Comparison of ENCODE assay signal across 9 mouse cellular contexts in genomic region chr17:24000404-24000803, GRCm38 (mm10). TPM values are rescaled to one million over a fixed set of nuclear protein-coding genes. Genes with fewer than 3 reads are reported as not detected.
A peak's percentile ranks its signal among the peaks of the same experiment; 100 is the strongest.
DNase-seq lines count a peak whose midpoint lies in the region; ATAC-seq lines count a peak whose summit lies in the region.
"Had no signal": no experiment of that assay in that cellular context is flagged by ENCODE, and none has a peak within 500 bp of the region (broad histone marks: within the 10 kb centered on the region; RNA-seq: fewer than 3 reads in every experiment).

No protein-coding gene starts in this region.

- H3K27me3 ChIP-seq in intestine, embryonic 15.5 days (replicated peaks) = no peaks in the 10 kb centered on the region
- 0 out of 2 replicates have a peak, but pooled peaks cover 10% of the 10 kb centered on the region for H3K27me3 ChIP-seq in hindbrain, embryonic 13.5 days

- H3K9me3 ChIP-seq in intestine, embryonic 15.5 days = no peaks in the 10 kb centered on the region
- no peaks in the 10 kb centered on the region for H3K9me3 ChIP-seq in hindbrain, embryonic 13.5 days
- H3K9me3 ChIP-seq: limb, embryonic 12.5 days had no signal

- no peak overlapping the region for H3K27ac ChIP-seq in intestine, embryonic 15.5 days
- no peak overlapping the region for H3K27ac ChIP-seq in hindbrain, embryonic 13.5 days
- H3K27ac ChIP-seq: limb, embryonic 12.5 days had no signal

- H3K4me1 ChIP-seq in intestine, embryonic 15.5 days (replicated peaks) = peaks cover 3% of the 10 kb centered on the region; the same call in 1 of the 2 replicates
- H3K4me1 ChIP-seq in hindbrain, embryonic 13.5 days (replicated peaks) = no peaks in the 10 kb centered on the region
- H3K4me1 ChIP-seq: limb, embryonic 12.5 days had no signal

- no peak overlapping the region for H3K4me3 ChIP-seq in intestine, embryonic 15.5 days (replicated peaks)
- H3K4me3 ChIP-seq in hindbrain, embryonic 13.5 days = no peak overlapping the region
- H3K4me3 ChIP-seq: limb, embryonic 12.5 days had no signal

- peak; percentile 69 to 81 for DNase-seq in adrenal gland, adult (ENCODE audit: inconsistent age in 2 of 2, low spot score in 1 of 2)
- DNase-seq in adrenal gland, postnatal 4 days (ENCODE audit: low spot score in 2 of 2) = no peak
- DNase-seq in frontal cortex, adult 2 months (ENCODE audit: extremely low spot score in 1 of 2, low spot score in 1 of 2) = peak; percentile 88 to 93
- DNase-seq in lung, postnatal 14 days = peak; percentile 29
- DNase-seq in embryo, embryonic 11 days = no peak

- no peaks in the 10 kb centered on the region for H3K36me3 ChIP-seq in intestine, embryonic 15.5 days
- no peaks in the 10 kb centered on the region for H3K36me3 ChIP-seq in hindbrain, embryonic 13.5 days
- H3K36me3 ChIP-seq: limb, embryonic 12.5 days had no signal

- H3K4me2 ChIP-seq in intestine, embryonic 15.5 days (replicated peaks) = no peak overlapping the region
- H3K4me2 ChIP-seq in hindbrain, embryonic 13.5 days = no peak overlapping the region
- H3K4me2 ChIP-seq: limb, embryonic 12.5 days had no signal

- ATAC-seq in intestine, embryonic 15.5 days = peak; percentile 29; the same call in 1 of the 2 replicates
- no peak for ATAC-seq in erythroblast, adult 5-6 weeks (replicated peaks; ENCODE audit: low FRiP score, poor library complexity, severe bottlenecking)
- no peak for ATAC-seq in hindbrain, embryonic 13.5 days (ENCODE audit: low FRiP score)

- 32% methylated on average over 5 of the region's 5 CpGs for WGBS in intestine, embryonic 15.5 days
- WGBS in hindbrain, embryonic 13.5 days = 79% methylated on average over 5 of the region's 5 CpGs

- H3K9ac ChIP-seq in intestine, embryonic 15.5 days = no peak overlapping the region
- no peak overlapping the region for H3K9ac ChIP-seq in hindbrain, embryonic 13.5 days
- H3K9ac ChIP-seq: limb, embryonic 12.5 days had no signal

RNA-seq across cellular contexts. Expression of gene Prss22, which starts 2.5 kb away (rescaled TPM):
- not detected for total RNA-seq in adrenal gland, postnatal 4 days (2021)
- polyA plus RNA-seq in frontal cortex, adult 2 months (2012; rRNA removed) = 1.4 and 1.8 TPM in 2 replicates
- polyA plus RNA-seq in intestine, embryonic 15.5 days (2015; fragmentation: Nextera tagmentation; extraction: Ambion mirVana) = not detected in 2 replicates
- not detected in 2 replicates for total RNA-seq in erythroblast, adult 5-6 weeks (2015; ENCODE audit: low replicate concordance)
- total RNA-seq in erythroblast, adult 5-6 weeks (2017; ENCODE audit: low replicate concordance) = not detected in 2 replicates
- polyA plus RNA-seq in hindbrain, embryonic 13.5 days (2015; fragmentation: Nextera tagmentation; extraction: Ambion mirVana) = not detected in 2 replicates

RNA-seq across cellular contexts. Expression of gene Prss30, which starts 20.0 kb away (rescaled TPM):
- total RNA-seq in adrenal gland, postnatal 4 days (2021) = not detected
- polyA plus RNA-seq in frontal cortex, adult 2 months (2012; rRNA removed) = 1.0 and 4.4 TPM in 2 replicates
- polyA plus RNA-seq in intestine, embryonic 15.5 days (2015; fragmentation: Nextera tagmentation; extraction: Ambion mirVana) = 1.4 and 2.2 TPM in 2 replicates
- total RNA-seq in erythroblast, adult 5-6 weeks (2015; ENCODE audit: low replicate concordance) = not detected in 2 replicates
- not detected in 2 replicates for total RNA-seq in erythroblast, adult 5-6 weeks (2017; ENCODE audit: low replicate concordance)
- polyA plus RNA-seq in hindbrain, embryonic 13.5 days (2015; fragmentation: Nextera tagmentation; extraction: Ambion mirVana) = not detected in 2 replicates
- polyA plus RNA-seq: limb, embryonic 12.5 days had no signal

RNA-seq across cellular contexts. Expression of gene Prss27, which starts 37.5 kb away (rescaled TPM):
- not detected for total RNA-seq in adrenal gland, postnatal 4 days (2021)
- polyA plus RNA-seq in frontal cortex, adult 2 months (2012; rRNA removed) = not detected in 2 replicates
- 0.11 and 0.18 TPM in 2 replicates for polyA plus RNA-seq in intestine, embryonic 15.5 days (2015; fragmentation: Nextera tagmentation; extraction: Ambion mirVana)
- total RNA-seq in erythroblast, adult 5-6 weeks (2015; ENCODE audit: low replicate concordance) = not detected in 2 replicates
- total RNA-seq in erythroblast, adult 5-6 weeks (2017; ENCODE audit: low replicate concordance) = not detected in 2 replicates
- polyA plus RNA-seq in hindbrain, embryonic 13.5 days (2015; fragmentation: Nextera tagmentation; extraction: Ambion mirVana) = 0.26 and 0.48 TPM in 2 replicates
- polyA plus RNA-seq: limb, embryonic 12.5 days had no signal

RNA-seq across cellular contexts. Expression of gene Sbpl, which starts 45.3 kb away (rescaled TPM):
- not detected for total RNA-seq in adrenal gland, postnatal 4 days (2021)
- not detected in 2 replicates for polyA plus RNA-seq in frontal cortex, adult 2 months (2012; rRNA removed)
- not detected in 2 replicates for polyA plus RNA-seq in intestine, embryonic 15.5 days (2015; fragmentation: Nextera tagmentation; extraction: Ambion mirVana)
- not detected in 2 replicates for total RNA-seq in erythroblast, adult 5-6 weeks (2015; ENCODE audit: low replicate concordance)
- total RNA-seq in erythroblast, adult 5-6 weeks (2017; ENCODE audit: low replicate concordance) = not detected in 2 replicates
- not detected in 2 replicates for polyA plus RNA-seq in hindbrain, embryonic 13.5 days (2015; fragmentation: Nextera tagmentation; extraction: Ambion mirVana)
- polyA plus RNA-seq: limb, embryonic 12.5 days had no signal

RNA-seq across cellular contexts. Expression of gene Sbp, which starts 58.9 kb away (rescaled TPM):
- not detected for total RNA-seq in adrenal gland, postnatal 4 days (2021)
- polyA plus RNA-seq in frontal cortex, adult 2 months (2012; rRNA removed) = not detected in 2 replicates
- not detected in 2 replicates for polyA plus RNA-seq in intestine, embryonic 15.5 days (2015; fragmentation: Nextera tagmentation; extraction: Ambion mirVana)
- total RNA-seq in erythroblast, adult 5-6 weeks (2015; ENCODE audit: low replicate concordance) = not detected in 2 replicates
- not detected in 2 replicates for total RNA-seq in erythroblast, adult 5-6 weeks (2017; ENCODE audit: low replicate concordance)
- not detected in 2 replicates for polyA plus RNA-seq in hindbrain, embryonic 13.5 days (2015; fragmentation: Nextera tagmentation; extraction: Ambion mirVana)
- polyA plus RNA-seq: limb, embryonic 12.5 days had no signal

Comparison
In these comparisons a context has a peak if more than half of its experiments do, and no peak if none do; other contexts are left out.
1. DNase-seq: peak in adrenal gland, adult (2 of 2), frontal cortex, adult 2 months (2 of 2) and lung, postnatal 14 days (single experiment); none in adrenal gland, postnatal 4 days (0 of 2) and embryo, embryonic 11 days (single experiment).